Mouse (Mus musculus) CH12.LX (cell line): ENCODE measurements around the gene Amigo1.

Experiments used
- CTCF ChIP-seq, 2 experiments: IDR thresholded peaks in 1 of 2; conservative IDR thresholded peaks in 1 of 2; 2 replicates each; pipeline ENCODE4 v1.5.1; 2011 to 2012; ENCODE audit warnings: low read depth in 2 of 2, low read length in 2 of 2, improper control_type of control experiment in 1 of 2, inconsistent platforms in 1 of 2, mild to moderate bottlenecking in 1 of 2, moderate library complexity in 1 of 2
- GABPA ChIP-seq: IDR thresholded peaks from 2 replicates; pipeline ENCODE4 v1.6.1; 2012; ENCODE audit warnings: low read depth, low read length, improper control_type of control experiment, inconsistent platforms; ENCODE audit not compliant: insufficient replicate concordance
- HCFC1 ChIP-seq: IDR thresholded peaks from 2 replicates; pipeline ENCODE4 v1.6.1; 2012; ENCODE audit warnings: low read depth, mild to moderate bottlenecking, inconsistent platforms, low read length, improper control_type of control experiment
- MAX ChIP-seq: IDR thresholded peaks from 2 replicates; pipeline ENCODE4 v1.6.1; 2011; ENCODE audit warnings: low read length, improper control_type of control experiment
- MEF2A ChIP-seq: IDR thresholded peaks from 2 replicates; pipeline ENCODE4 v1.6.1; 2014; ENCODE audit warnings: low read depth, mild to moderate bottlenecking, inconsistent platforms, low read length, improper control_type of control experiment, borderline replicate concordance
- NELFE ChIP-seq: IDR thresholded peaks from 2 replicates; pipeline ENCODE4 v1.6.1; 2011; ENCODE audit warnings: low read depth, low read length, improper control_type of control experiment
- POLR2A ChIP-seq: IDR thresholded peaks from 2 replicates; pipeline ENCODE4 v1.6.1; 2011; ENCODE audit warnings: low read depth, mild to moderate bottlenecking, improper control_type of control experiment, low read length
- TCF12 ChIP-seq: IDR thresholded peaks from 2 replicates; pipeline ENCODE4 v1.6.1; 2014; ENCODE audit warnings: low read depth, mild to moderate bottlenecking, inconsistent platforms, low read length, improper control_type of control experiment
- ZKSCAN1 ChIP-seq: IDR thresholded peaks from 2 replicates; pipeline ENCODE4 v1.6.1; 2012; ENCODE audit warnings: low read depth, inconsistent platforms, low read length, improper control_type of control experiment, borderline replicate concordance
- ZMIZ1 ChIP-seq: IDR thresholded peaks from 2 replicates; pipeline ENCODE4 v1.6.1; 2012; ENCODE audit warnings: low read depth, mild to moderate bottlenecking, inconsistent platforms, low read length, improper control_type of control experiment

- no peak for TF ChIP-seq CTCF (conservative IDR thresholded peaks at IDR 0.05 in 1 of 2, IDR thresholded peaks at IDR 0.05 in 1 of 2; ENCODE audit: low read depth in 2 of 2, low read length in 2 of 2)
- no peak for TF ChIP-seq TCF12
- TF ChIP-seq MEF2A = no peak
- TF ChIP-seq POLR2A = no peak
- TF ChIP-seq NELFE = no peak
- no peak for TF ChIP-seq GABPA
- no peak for TF ChIP-seq ZMIZ1
- TF ChIP-seq HCFC1 = no peak
- TF ChIP-seq ZKSCAN1 = no peak
- no peak for TF ChIP-seq MAX
These were observed at the start of gene Amigo1 for GRCm38 (mm10) chr3:108186098-108187047.
